ENCODE assay signal across 8 mouse cellular contexts in genomic region chr12:52500915-52501833, GRCm38 (mm10). TPM values are rescaled to one million over a fixed set of nuclear protein-coding genes. Genes with fewer than 3 reads are reported as not detected.
DNase-seq lines count a peak whose midpoint lies in the region; ATAC-seq and TF ChIP-seq lines count a peak whose summit lies in the region.

No protein-coding gene starts in this region.

- H3K4me1 ChIP-seq in kidney, adult 2 months (ENCODE audit: control insufficient read depth, insufficient read depth, low read length): no peaks in the 10 kb centered on the region
- 0 out of 2 replicates have a peak, but pooled peaks cover 2% of the 10 kb centered on the region for H3K4me1 ChIP-seq in kidney, embryonic 16.5 days (ENCODE audit: insufficient read depth, low read length)
- H3K4me1 ChIP-seq in intestine, embryonic 15.5 days (replicated peaks): peaks cover 2% of the 10 kb centered on the region; the same call in 1 of the 2 replicates

- 77% methylated on average over 8 of the region's 8 CpGs for WGBS in kidney, adult 2 months
- WGBS in kidney, embryonic 16.5 days: 82% methylated on average over 8 of the region's 8 CpGs
- 74% methylated on average over 8 of the region's 8 CpGs for WGBS in intestine, embryonic 15.5 days

- H3K4me3 ChIP-seq in kidney, adult 2 months (ENCODE audit: insufficient read depth, low read depth, low read length): no peak overlapping the region
- H3K4me3 ChIP-seq in kidney, embryonic 16.5 days (ENCODE audit: low read length): no peak overlapping the region
- H3K4me3 ChIP-seq in intestine, embryonic 15.5 days (replicated peaks): no peak overlapping the region

- peak; percentile 61 for DNase-seq in kidney, adult 2 months
- DNase-seq in ES-CJ7 (ENCODE audit: low read depth, low spot score): peak; percentile 48
- no peak for DNase-seq in brain, embryonic 14.5 days (ENCODE audit: low read depth)
- DNase-seq in right cerebral cortex, postnatal 25 days: no peak
- DNase-seq in cerebellum, adult 9-10 months: no peak

- no peaks in the 10 kb centered on the region for H3K9me3 ChIP-seq in kidney, embryonic 16.5 days (ENCODE audit: low read length)
- no peaks in the 10 kb centered on the region for H3K9me3 ChIP-seq in intestine, embryonic 15.5 days

- no peak overlapping the region for H3K4me2 ChIP-seq in kidney, embryonic 16.5 days (replicated peaks; ENCODE audit: low read depth, low read length)
- H3K4me2 ChIP-seq in intestine, embryonic 15.5 days (replicated peaks): no peak overlapping the region

- no peak for TF ChIP-seq CTCF in kidney, adult 2 months (conservative IDR thresholded peaks at IDR 0.05; ENCODE audit: insufficient read depth, insufficient read length, low read depth, low read length)
- TF ChIP-seq CTCF in brain, embryonic 14.5 days (IDR thresholded peaks at IDR 0.05; ENCODE audit: borderline replicate concordance, extremely low read depth, insufficient read depth, insufficient read length): peak; percentile 15; the same call in 1 of the 2 replicates

- no peak overlapping the region for H3K27ac ChIP-seq in kidney, adult 2 months (ENCODE audit: insufficient read depth, low read depth, low read length)
- H3K27ac ChIP-seq in kidney, embryonic 16.5 days (ENCODE audit: low read length): no peak overlapping the region
- H3K27ac ChIP-seq in intestine, embryonic 15.5 days: no peak overlapping the region

- H3K9ac ChIP-seq in kidney, embryonic 16.5 days (replicated peaks; ENCODE audit: low read length): no peak overlapping the region
- no peak overlapping the region for H3K9ac ChIP-seq in intestine, embryonic 15.5 days

- ATAC-seq in kidney, embryonic 16.5 days (ENCODE audit: low FRiP score, low TSS enrichment): no peak
- peak; percentile 47; the same call in 1 of the 2 replicates for ATAC-seq in megakaryocyte progenitor cell, adult 5-6 weeks (replicated peaks; ENCODE audit: poor library complexity)
- ATAC-seq in intestine, embryonic 15.5 days: no peak

- no peak for TF ChIP-seq POLR2A in kidney, adult 2 months (IDR thresholded peaks at IDR 0.05; ENCODE audit: low read depth, low read length)
- TF ChIP-seq POLR2A in brain, embryonic 14.5 days (IDR thresholded peaks at IDR 0.05; ENCODE audit: borderline replicate concordance, extremely low read depth, insufficient read depth, insufficient read length, poor library complexity, severe bottlenecking): no peak

- H3K27me3 ChIP-seq in kidney, adult 2 months (replicated peaks; ENCODE audit: control insufficient read depth, insufficient read depth, low read length): no peaks in the 10 kb centered on the region; the same call in 1 of the 2 replicates
- H3K27me3 ChIP-seq in kidney, embryonic 16.5 days (ENCODE audit: insufficient read depth, low read length): no peaks in the 10 kb centered on the region
- no peaks in the 10 kb centered on the region for H3K27me3 ChIP-seq in intestine, embryonic 15.5 days (replicated peaks)

- no peaks in the 10 kb centered on the region for H3K36me3 ChIP-seq in kidney, adult 2 months (ENCODE audit: control insufficient read depth, insufficient read depth, low read length)
- no peaks in the 10 kb centered on the region for H3K36me3 ChIP-seq in kidney, embryonic 16.5 days (ENCODE audit: insufficient read depth, low read length)
- H3K36me3 ChIP-seq in intestine, embryonic 15.5 days: no peaks in the 10 kb centered on the region

RNA-seq across cellular contexts. Expression of gene Arhgap5, which starts 2.6 kb away (rescaled TPM):
- 6.1 and 9.9 TPM in 2 replicates for polyA plus RNA-seq in kidney, adult 2 months (2012; rRNA removed)
- 41.0 and 46.9 TPM in 2 replicates for polyA plus RNA-seq in kidney, embryonic 16.5 days (2015; fragmentation: Nextera tagmentation; extraction: Ambion mirVana)
- 20.2 and 25.6 TPM in 2 replicates for polyA plus RNA-seq in brain, embryonic 14.5 days (2012; rRNA removed)
- total RNA-seq in megakaryocyte progenitor cell, adult 5-6 weeks (2015): 11.2 and 12.7 TPM in 2 replicates
- 8.1 and 10.0 TPM in 2 replicates for total RNA-seq in megakaryocyte progenitor cell, adult 5-6 weeks (2017)
- polyA plus RNA-seq in intestine, embryonic 15.5 days (2015; fragmentation: Nextera tagmentation; extraction: Ambion mirVana): 31.5 and 36.0 TPM in 2 replicates

Comparison
In these comparisons a context has a peak if more than half of its experiments do, and no peak if none do; other contexts are left out.
1. DNase-seq: peak in kidney, adult 2 months (single experiment) and ES-CJ7 (single experiment); none in brain, embryonic 14.5 days (single experiment), right cerebral cortex, postnatal 25 days (single experiment) and cerebellum, adult 9-10 months (single experiment).